In genomic region chr5:113035094-113036047, GRCm38 (mm10) we compare ENCODE assay signal across 9 mouse cellular contexts. TPM values are rescaled to one million over a fixed set of nuclear protein-coding genes. Genes with fewer than 3 reads are reported as not detected.
DNase-seq lines count a peak whose midpoint lies in the region; ATAC-seq and TF ChIP-seq lines count a peak whose summit lies in the region.
"Had no signal": no experiment of that assay in that cellular context is flagged by ENCODE, and none has a peak within 500 bp of the region (broad histone marks: within the 10 kb centered on the region; RNA-seq: fewer than 3 reads in every experiment).

No protein-coding gene starts in this region.

- WGBS in midbrain, embryonic 13.5 days = 68% methylated on average over 10 of the region's 10 CpGs
- 81% methylated on average over 10 of the region's 10 CpGs for WGBS in midbrain, embryonic 10.5 days
- WGBS in lung, postnatal 0 days = 28% methylated on average over 10 of the region's 10 CpGs

- peak; percentile 91 for TF ChIP-seq EP300 in lung, postnatal 0 days (IDR thresholded peaks at IDR 0.05)

- ATAC-seq in cerebellum, adult (ENCODE audit: insufficient number of reproducible peaks, low FRiP score, low TSS enrichment) = no peak; the same call in 1 of the 2 replicates
- no peak for ATAC-seq in midbrain, embryonic 13.5 days
- ATAC-seq in lung, postnatal 0 days = peak; percentile 87

- DNase-seq in cerebellum, adult 9-11 months = peak; percentile 58
- no peak for DNase-seq in midbrain, embryonic 10.5 days (ENCODE audit: low spot score)
- DNase-seq in lung, postnatal 0 days (ENCODE audit: low spot score) = peak; percentile 92
- DNase-seq in thymus, postnatal 36 days = peak; percentile 18 to 19
- no peak for DNase-seq in gastrocnemius, adult 8-10 months (ENCODE audit: low spot score in 2 of 2)
- DNase-seq in spleen, postnatal 4 days (ENCODE audit: low spot score in 2 of 2) = no peak

- H3K4me1 ChIP-seq in midbrain, embryonic 13.5 days (replicated peaks) = peaks cover 35% of the 10 kb centered on the region
- peaks cover 23% of the 10 kb centered on the region for H3K4me1 ChIP-seq in midbrain, embryonic 10.5 days
- peaks cover 3% of the 10 kb centered on the region; the same call in 1 of the 2 replicates for H3K4me1 ChIP-seq in lung, postnatal 0 days (ENCODE audit: insufficient read depth, low read depth, low read length)

- no peaks in the 10 kb centered on the region for H3K9me3 ChIP-seq in midbrain, embryonic 13.5 days
- no peaks in the 10 kb centered on the region for H3K9me3 ChIP-seq in midbrain, embryonic 10.5 days (replicated peaks)
- no peaks in the 10 kb centered on the region for H3K9me3 ChIP-seq in lung, postnatal 0 days (ENCODE audit: low read length)

- TF ChIP-seq CTCF in lung, postnatal 0 days (IDR thresholded peaks at IDR 0.05) = no peak

- no peak overlapping the region for H3K4me3 ChIP-seq in midbrain, embryonic 13.5 days (replicated peaks)
- H3K4me3 ChIP-seq in midbrain, embryonic 10.5 days = no peak overlapping the region
- no peak overlapping the region for H3K4me3 ChIP-seq in lung, postnatal 0 days (ENCODE audit: low read depth, low read length)

- no peak overlapping the region for H3K9ac ChIP-seq in midbrain, embryonic 13.5 days (replicated peaks)
- H3K9ac ChIP-seq in lung, postnatal 0 days (replicated peaks; ENCODE audit: low read depth) = no peak overlapping the region

- no peaks in the 10 kb centered on the region for H3K36me3 ChIP-seq in midbrain, embryonic 13.5 days
- H3K36me3 ChIP-seq in midbrain, embryonic 10.5 days = no peaks in the 10 kb centered on the region
- H3K36me3 ChIP-seq in lung, postnatal 0 days (ENCODE audit: insufficient read depth, low read length) = no peaks in the 10 kb centered on the region

- peak overlapping the region; percentile 74 for H3K27ac ChIP-seq in midbrain, embryonic 13.5 days
- H3K27ac ChIP-seq in midbrain, embryonic 10.5 days (replicated peaks) = no peak overlapping the region
- H3K27ac ChIP-seq in lung, postnatal 0 days (ENCODE audit: low read length) = peak overlapping the region; percentile 38; the same call in 1 of the 2 replicates

- H3K27me3 ChIP-seq in midbrain, embryonic 13.5 days = no peaks in the 10 kb centered on the region
- H3K27me3 ChIP-seq in midbrain, embryonic 10.5 days (ENCODE audit: low read depth, poor library complexity, severe bottlenecking) = no peaks in the 10 kb centered on the region
- H3K27me3 ChIP-seq in lung, postnatal 0 days (replicated peaks; ENCODE audit: insufficient read depth, low read length) = no peaks in the 10 kb centered on the region

- H3K4me2 ChIP-seq in midbrain, embryonic 13.5 days (replicated peaks) = no peak overlapping the region
- H3K4me2 ChIP-seq in lung, postnatal 0 days (replicated peaks; ENCODE audit: low read depth, low read length) = peak overlapping the region; percentile 8; the same call in 1 of the 2 replicates

RNA-seq across cellular contexts. Expression of gene Grk3, which starts 19.8 kb away (rescaled TPM):
- 15.1 and 16.5 TPM in 2 replicates for polyA plus RNA-seq in midbrain, embryonic 13.5 days (2015; fragmentation: Nextera tagmentation; extraction: Ambion mirVana)
- 5.2 and 6.1 TPM in 2 replicates for polyA plus RNA-seq in midbrain, embryonic 10.5 days (2016; fragmentation: Nextera tagmentation; extraction: Ambion mirVana)
- polyA plus RNA-seq in lung, postnatal 0 days (2015; fragmentation: Nextera tagmentation; extraction: Ambion mirVana) = 13.6 and 16.4 TPM in 2 replicates
- 1 to 10 TPM; 5.0 to 7.0 (median 5.4) TPM for total RNA-seq in gastrocnemius, adult 8-10 months (2022)

RNA-seq across cellular contexts. Expression of gene Crybb2, which starts 34.5 kb away (rescaled TPM):
- polyA plus RNA-seq in midbrain, embryonic 13.5 days (2015; fragmentation: Nextera tagmentation; extraction: Ambion mirVana) = not detected in 2 replicates
- polyA plus RNA-seq in midbrain, embryonic 10.5 days (2016; fragmentation: Nextera tagmentation; extraction: Ambion mirVana) = not detected in 2 replicates
- polyA plus RNA-seq in lung, postnatal 0 days (2015; fragmentation: Nextera tagmentation; extraction: Ambion mirVana) = not detected in 2 replicates
- not detected for total RNA-seq in gastrocnemius, adult 8-10 months (2022)
- total RNA-seq: left cerebral cortex, postnatal 25 days had no signal

RNA-seq across cellular contexts. Expression of gene Crybb3, which starts 46.0 kb away (rescaled TPM):
- polyA plus RNA-seq in midbrain, embryonic 13.5 days (2015; fragmentation: Nextera tagmentation; extraction: Ambion mirVana) = 0.27 and 0.42 TPM in 2 replicates
- polyA plus RNA-seq in midbrain, embryonic 10.5 days (2016; fragmentation: Nextera tagmentation; extraction: Ambion mirVana) = 0.40 and 2.0 TPM in 2 replicates
- 0.57 and 1.5 TPM in 2 replicates for polyA plus RNA-seq in lung, postnatal 0 days (2015; fragmentation: Nextera tagmentation; extraction: Ambion mirVana)
- under 1 TPM in 2 of 4 experiments, not detected in 2; 0.41 to 0.83 TPM for total RNA-seq in gastrocnemius, adult 8-10 months (2022)

Comparison
In these comparisons a context has a peak if more than half of its experiments do, and no peak if none do; other contexts are left out.
1. DNase-seq: peak in cerebellum, adult 9-11 months (single experiment), lung, postnatal 0 days (single experiment) and thymus, postnatal 36 days (2 of 2); none in midbrain, embryonic 10.5 days (single experiment), gastrocnemius, adult 8-10 months (0 of 2) and spleen, postnatal 4 days (0 of 2).